Mouse (Mus musculus): ENCODE data around the gene Teddm2. TPM values are rescaled to one million over a fixed set of nuclear protein-coding genes. Genes with fewer than 3 reads are reported as not detected.
"Not testable (repeated sequence)": the region's sequence is repeated elsewhere in the genome, so short reads cannot be mapped to it uniquely, and the experiment has no call there.

Gene Teddm2
- total RNA-seq, 2 experiments from 2014 or later = 3.4 to 3.9 TPM

- no peak for DNase-seq (ENCODE audit: extremely low spot score in 1 of 2, low spot score in 2 of 2)
- no peak within 1 kb of the TSS for H3K4me3 ChIP-seq
- intact Hi-C loops (cut with DNase I) = no loop called here
- H3K27ac ChIP-seq = no peak within 1 kb of the TSS
- no peak for TF ChIP-seq CTCF (IDR thresholded peaks at IDR 0.05)
These were observed 26.0 kb downstream of the Teddm2 start, which contains the start of gene Teddm1b for GRCm38 (mm10) chr1:153874045-153874444. Teddm1b (plus strand) TSS chr1:153874345.

GRCm38 (mm10) chr1:153855946-153856345, 44.1 kb downstream of the Teddm2 start:
- no peak for TF ChIP-seq CTCF (IDR thresholded peaks at IDR 0.05)
- DNase-seq (ENCODE audit: extremely low spot score in 1 of 2, low spot score in 2 of 2) = no peak
- intact Hi-C loops (cut with DNase I) = no loop called here
- Histone ChIP-seq H3K4me3 (no peak overlapping the region), H3K27ac (no peak overlapping the region)

GRCm38 (mm10) chr1:153852696-153853095, 47.3 kb downstream of the Teddm2 start:
- DNase-seq (ENCODE audit: extremely low spot score in 1 of 2, low spot score in 2 of 2); H3K4me3 ChIP-seq; H3K27ac ChIP-seq; intact Hi-C loops (cut with DNase I): not testable (repeated sequence)

- DNase-seq (ENCODE audit: extremely low spot score in 1 of 2, low spot score in 2 of 2) = no peak
- H3K4me3 ChIP-seq = no peak overlapping the region
- H3K27ac ChIP-seq = no peak overlapping the region
- TF ChIP-seq CTCF (IDR thresholded peaks at IDR 0.05) = peak; percentile 74
- intact Hi-C loops (cut with DNase I) = loop anchor here (2.0 to 5.0 kb wide), 2 partner anchors 100 to 334 kb away; partner anchors contain the start of gene Rnasel
These were observed 53.2 kb downstream of the Teddm2 start for GRCm38 (mm10) chr1:153846867-153847266.

- H3K27ac ChIP-seq = no peak overlapping the region
- DNase-seq (ENCODE audit: extremely low spot score in 1 of 2, low spot score in 2 of 2) = no peak
- H3K4me3 ChIP-seq = no peak overlapping the region
- no peak for TF ChIP-seq CTCF (IDR thresholded peaks at IDR 0.05)
- intact Hi-C loops (cut with DNase I) = loop anchor here (2.0 to 5.0 kb wide), 2 partner anchors 99 to 334 kb away; partner anchors contain the start of gene Rnasel
These were observed 53.6 kb downstream of the Teddm2 start for GRCm38 (mm10) chr1:153846420-153846819.

- intact Hi-C loops (cut with DNase I) = no loop called here
- H3K27ac ChIP-seq = no peak within 1 kb of the TSS
- no peak for TF ChIP-seq CTCF (IDR thresholded peaks at IDR 0.05)
- no peak for DNase-seq (ENCODE audit: extremely low spot score in 1 of 2, low spot score in 2 of 2)
- H3K4me3 ChIP-seq = no peak within 1 kb of the TSS
These were observed 56.0 kb downstream of the Teddm2 start, which contains the start of gene Rgsl1 for GRCm38 (mm10) chr1:153844042-153844441. Rgsl1 (minus strand) TSS chr1:153844142.

GRCm38 (mm10) chr1:153842121-153842740, 57.8 kb downstream of the Teddm2 start:
- H3K4me3 ChIP-seq = no peak overlapping the region
- H3K27ac ChIP-seq = no peak overlapping the region
- intact Hi-C loops (cut with DNase I) = no loop called here
- DNase-seq (ENCODE audit: extremely low spot score in 1 of 2, low spot score in 2 of 2) = peak in 1 of 2 experiments; percentile 26
- TF ChIP-seq CTCF (IDR thresholded peaks at IDR 0.05) = no peak

- Histone ChIP-seq H3K27ac (no peak overlapping the region), H3K4me3 (no peak overlapping the region)
- DNase-seq (ENCODE audit: extremely low spot score in 1 of 2, low spot score in 2 of 2) = no peak
- TF ChIP-seq CTCF (IDR thresholded peaks at IDR 0.05) = no peak
- intact Hi-C loops (cut with DNase I) = no loop called here
These were observed 64.0 kb downstream of the Teddm2 start for GRCm38 (mm10) chr1:153836036-153836435.

- intact Hi-C loops (cut with DNase I) = no loop called here
- no peak for DNase-seq (ENCODE audit: extremely low spot score in 1 of 2, low spot score in 2 of 2)
- TF ChIP-seq CTCF (IDR thresholded peaks at IDR 0.05) = no peak
- H3K27ac ChIP-seq = no peak overlapping the region
- no peak overlapping the region for H3K4me3 ChIP-seq
These were observed 69.3 kb downstream of the Teddm2 start for GRCm38 (mm10) chr1:153830746-153831145.

GRCm38 (mm10) chr1:153820216-153820615, 79.8 kb downstream of the Teddm2 start:
- DNase-seq (ENCODE audit: extremely low spot score in 1 of 2, low spot score in 2 of 2) = no peak
- H3K27ac ChIP-seq = no peak overlapping the region
- H3K4me3 ChIP-seq = no peak overlapping the region
- no peak for TF ChIP-seq CTCF (IDR thresholded peaks at IDR 0.05)
- intact Hi-C loops (cut with DNase I) = no loop called here

- no peak for DNase-seq (ENCODE audit: extremely low spot score in 1 of 2, low spot score in 2 of 2)
- TF ChIP-seq CTCF (IDR thresholded peaks at IDR 0.05) = no peak
- Histone ChIP-seq H3K27ac (no peak overlapping the region), H3K4me3 (no peak overlapping the region)
- intact Hi-C loops (cut with DNase I) = no loop called here
These were observed 85.8 kb downstream of the Teddm2 start for GRCm38 (mm10) chr1:153814278-153814677.

- peak; percentile 80 for TF ChIP-seq CTCF (IDR thresholded peaks at IDR 0.05)
- no peak overlapping the region for H3K27ac ChIP-seq
- peak; percentile 49 to 66 for DNase-seq (ENCODE audit: extremely low spot score in 1 of 2, low spot score in 2 of 2)
- no peak overlapping the region for H3K4me3 ChIP-seq
- intact Hi-C loops (cut with DNase I) = loop anchor here (2.0 to 5.0 kb wide), 2 partner anchors 59 to 250 kb away; partner anchors contain the start of gene Rnasel
These were observed 92.5 kb downstream of the Teddm2 start for GRCm38 (mm10) chr1:153807390-153807993.

All from left cerebral cortex, adult 2 months (tissue).